Mouse (Mus musculus) C2C12 (cell line): Measurements from ENCODE around the gene Dock4. TPM values are rescaled to one million over a fixed set of nuclear protein-coding genes. Genes with fewer than 3 reads are reported as not detected.

ENCODE experiments used
- H3K27me3 ChIP-seq: one replicate; pipeline ENCODE4 v1.6.1; 2011; ENCODE audit not compliant: control insufficient read depth, insufficient read depth, insufficient read length
- H3K36me3 ChIP-seq: one replicate; pipeline ENCODE4 v1.6.1; 2011; ENCODE audit not compliant: control insufficient read depth, insufficient read depth
- H3K4me3 ChIP-seq: one replicate; pipeline ENCODE4 v1.5.1; 2011; ENCODE audit warnings: mild to moderate bottlenecking, control low read depth; ENCODE audit not compliant: poor library complexity, insufficient read depth, severe bottlenecking
- H3K79me2 ChIP-seq: one replicate; pipeline ENCODE4 v1.6.1; 2011; ENCODE audit not compliant: control insufficient read depth, insufficient read depth
- H3K79me3 ChIP-seq: one replicate; pipeline ENCODE4 v1.6.1; 2011; ENCODE audit warnings: low read depth, control low read depth
- H3ac ChIP-seq: one replicate; pipeline ENCODE3; 2011; ENCODE audit warnings: low read depth; ENCODE audit not compliant: control insufficient read depth, insufficient read length
- CEBPB ChIP-seq: IDR thresholded peaks from one replicate; pipeline ENCODE4 v1.6.1; 2011; ENCODE audit warnings: low read depth, mild to moderate bottlenecking, control low read depth, moderate library complexity
- CTCF ChIP-seq: IDR thresholded peaks from one replicate; pipeline ENCODE4 v1.5.1; 2011; ENCODE audit not compliant: control insufficient read depth, insufficient read depth, insufficient read length
- FOSL1 ChIP-seq: IDR thresholded peaks from one replicate; pipeline ENCODE4 v1.8.0; 2011; ENCODE audit warnings: mild to moderate bottlenecking, low read length; ENCODE audit not compliant: poor library complexity, insufficient read depth, severe bottlenecking
- MAX ChIP-seq: IDR thresholded peaks from one replicate; pipeline ENCODE4 v1.6.1; 2011; ENCODE audit warnings: mild to moderate bottlenecking, control low read depth
- MYOD1 ChIP-seq: IDR thresholded peaks from one replicate; pipeline ENCODE4 v1.6.1; 2011; ENCODE audit warnings: low read depth; ENCODE audit not compliant: control insufficient read depth, insufficient read length
- MYOG ChIP-seq: IDR thresholded peaks from one replicate; pipeline ENCODE4 v1.6.1; 2011; ENCODE audit not compliant: control insufficient read depth, insufficient read length; ENCODE audit errors: extremely low read depth
- USF1 ChIP-seq: IDR thresholded peaks from one replicate; pipeline ENCODE4 v1.6.1; 2011; ENCODE audit warnings: low read depth, mild to moderate bottlenecking, control low read depth, moderate library complexity
- polyA plus RNA-seq: library from polyadenylated mRNA; unstranded; fragments of >200 nt; fragmentation: generic; extraction: Trizol; gene quantifications from one replicate; pipeline ENCODE4 v1.2.1, GENCODE M21; 2012; ENCODE audit warnings: missing spikeins

Gene Dock4
- polyA plus RNA-seq, 1 experiment = 0.80 TPM

- no peaks in the 10 kb centered on the region for H3K79me3 ChIP-seq
- TF ChIP-seq FOSL1 (no peak), CEBPB (no peak), MYOD1 (no peak), USF1 (no peak), MYOG (no peak), MAX (no peak)
- H3K27me3 ChIP-seq = no peaks in the 10 kb centered on the region
- no peak overlapping the region for H3ac ChIP-seq
- H3K4me3 ChIP-seq = no peak overlapping the region
- no peaks in the 10 kb centered on the region for H3K36me3 ChIP-seq
- H3K79me2 ChIP-seq = no peaks in the 10 kb centered on the region
These were observed 210.1 kb downstream of the Dock4 start for GRCm38 (mm10) chr12:40655861-40656260.

DNA sequence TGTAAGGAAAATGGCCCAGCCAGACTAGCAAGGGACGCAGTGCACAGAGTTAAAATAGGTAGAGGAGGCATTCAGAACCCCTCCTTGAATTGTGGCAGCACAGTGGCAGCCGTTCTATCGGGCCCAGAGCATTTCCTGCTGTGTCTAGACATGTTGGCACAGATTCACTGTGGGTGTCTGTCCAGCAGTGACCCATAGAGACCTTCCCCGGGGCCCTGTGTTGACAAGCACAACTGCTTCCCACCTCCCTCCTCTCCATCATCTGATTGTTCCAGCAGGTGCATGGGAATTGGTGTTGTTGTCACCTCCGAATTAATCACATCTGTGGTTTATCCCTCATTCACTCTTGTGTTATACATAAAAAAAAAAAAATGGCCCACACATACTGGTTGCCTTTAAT, 210.7 kb downstream of the Dock4 start:
- Histone ChIP-seq H3K4me3 (no peak overlapping the region), H3ac (no peak overlapping the region), H3K79me3 (no peaks in the 10 kb centered on the region), H3K27me3 (no peaks in the 10 kb centered on the region), H3K36me3 (no peaks in the 10 kb centered on the region), H3K79me2 (no peaks in the 10 kb centered on the region)
- TF ChIP-seq MYOD1 = no peak

DNA sequence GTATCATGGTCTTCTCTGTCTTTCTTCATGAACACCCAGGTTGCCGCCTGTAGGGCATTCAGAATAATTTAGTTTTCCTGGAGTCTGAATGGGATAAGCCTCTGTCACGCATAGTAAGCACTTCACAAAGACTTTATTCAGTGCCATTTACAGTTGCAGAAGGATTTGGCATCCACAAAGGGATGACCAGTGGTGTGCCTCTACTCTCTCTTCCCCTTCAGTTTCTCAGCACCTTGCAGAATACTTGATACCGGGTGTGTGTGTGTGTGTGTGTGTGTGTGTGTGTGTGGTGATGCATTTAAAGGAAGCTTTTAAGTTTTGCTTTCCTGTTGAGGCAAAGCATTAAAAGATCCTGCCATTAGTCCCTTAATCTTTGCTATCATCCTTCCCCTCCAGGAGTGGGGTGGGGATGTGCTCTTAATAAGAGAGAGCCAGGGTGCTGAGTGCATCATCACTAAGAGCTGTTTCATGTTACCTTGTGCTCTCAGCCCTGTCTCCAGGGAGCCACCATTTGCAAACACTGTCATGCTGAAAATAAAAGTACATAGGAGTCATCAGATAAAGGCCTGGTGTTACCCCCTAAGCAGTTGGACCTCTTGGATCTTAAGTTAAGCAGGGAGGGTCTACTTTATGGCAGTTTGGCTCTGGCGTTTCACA, 211.6 kb downstream of the Dock4 start:
- H3K27me3 ChIP-seq = no peaks in the 10 kb centered on the region
- H3K79me3 ChIP-seq = no peaks in the 10 kb centered on the region
- no peak overlapping the region for H3K4me3 ChIP-seq
- H3ac ChIP-seq = no peak overlapping the region
- H3K36me3 ChIP-seq = no peaks in the 10 kb centered on the region
- H3K79me2 ChIP-seq = no peaks in the 10 kb centered on the region
- no peak for TF ChIP-seq MAX
- TF ChIP-seq CTCF = no peak
- no peak for TF ChIP-seq USF1
- TF ChIP-seq FOSL1 = no peak
- TF ChIP-seq CEBPB = no peak
- TF ChIP-seq MYOD1 = no peak
- TF ChIP-seq MYOG = no peak

GRCm38 (mm10) chr12:40659689-40660088, 213.9 kb downstream of the Dock4 start:
- Histone ChIP-seq H3K79me2 (no peaks in the 10 kb centered on the region), H3K27me3 (no peaks in the 10 kb centered on the region), H3K79me3 (no peaks in the 10 kb centered on the region), H3K4me3 (no peak overlapping the region), H3ac (no peak overlapping the region), H3K36me3 (no peaks in the 10 kb centered on the region)
- TF ChIP-seq CEBPB (no peak), FOSL1 (no peak), MYOG (no peak), CTCF (no peak)

- no peak overlapping the region for H3K4me3 ChIP-seq
- H3K36me3 ChIP-seq = no peaks in the 10 kb centered on the region
- no peaks in the 10 kb centered on the region for H3K79me2 ChIP-seq
- TF ChIP-seq CEBPB = no peak
- TF ChIP-seq MAX = no peak
- no peak for TF ChIP-seq USF1
- no peak for TF ChIP-seq MYOG
- no peak for TF ChIP-seq FOSL1
- TF ChIP-seq MYOD1 = no peak
- H3K27me3 ChIP-seq = no peaks in the 10 kb centered on the region
- no peaks in the 10 kb centered on the region for H3K79me3 ChIP-seq
- H3ac ChIP-seq = no peak overlapping the region
These were observed 223.7 kb downstream of the Dock4 start for GRCm38 (mm10) chr12:40669460-40669859.

DNA sequence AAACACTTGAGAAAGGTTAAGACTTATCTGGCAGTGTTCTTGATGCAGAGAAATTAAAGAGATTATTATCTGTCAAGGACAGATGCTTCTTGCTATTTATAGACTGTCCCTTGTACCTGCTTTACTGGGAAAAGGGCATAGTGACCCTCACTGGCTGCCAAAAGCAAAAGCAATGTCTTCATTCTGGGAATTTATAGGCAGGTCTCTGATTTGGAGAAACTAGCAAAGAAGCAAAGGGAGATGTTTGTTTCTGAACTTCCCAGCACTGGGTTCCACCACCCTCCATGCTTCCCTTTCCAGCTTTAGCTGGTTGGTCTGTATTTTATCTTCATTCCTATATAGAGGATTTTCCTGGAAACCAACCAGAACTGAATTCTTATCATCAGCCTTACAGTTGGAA, 225.0 kb downstream of the Dock4 start:
- Histone ChIP-seq H3K4me3 (no peak overlapping the region), H3K36me3 (no peaks in the 10 kb centered on the region), H3K79me3 (no peaks in the 10 kb centered on the region), H3K27me3 (no peaks in the 10 kb centered on the region), H3K79me2 (no peaks in the 10 kb centered on the region), H3ac (no peak overlapping the region)
- TF ChIP-seq CTCF (no peak), FOSL1 (no peak), MAX (no peak), MYOG (no peak)
